Mouse (Mus musculus): ENCODE measurements around the gene Kcnma1. TPM values are rescaled to one million over a fixed set of nuclear protein-coding genes. Genes with fewer than 3 reads are reported as not detected.

The Kcnma1 gene
- 7.8 and 8.0 TPM in 2 replicates for polyA plus RNA-seq (2015; fragmentation: Nextera tagmentation; extraction: Ambion mirVana)

DNA sequence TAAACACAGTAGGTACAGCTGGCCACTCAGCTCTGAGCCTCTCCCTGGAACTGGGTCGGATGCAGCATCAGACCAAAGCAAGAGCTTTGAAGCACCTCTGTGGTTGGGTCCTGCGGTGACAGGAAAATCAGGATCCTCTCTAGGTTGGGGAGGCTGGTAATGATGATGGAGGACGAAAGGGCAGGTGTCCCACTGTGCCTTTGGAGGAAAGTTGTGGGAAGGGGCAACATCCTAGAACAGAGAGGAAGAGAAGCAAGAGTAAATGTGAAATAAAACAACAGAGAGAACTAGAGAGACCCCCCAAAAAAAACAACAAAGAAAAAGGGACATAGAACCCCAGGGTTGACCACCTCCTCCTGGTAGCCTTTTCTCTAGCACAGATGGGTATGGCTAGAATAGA is at the start of gene Kcnma1:
Gene Kcnma1 (minus strand): TSS at position 101 of the 400 bp plus-strand sequence.
- H3K36me3 ChIP-seq: no peaks in the 10 kb centered on the region
- no peak within 1 kb of the TSS for H3K27ac ChIP-seq
- 57% methylated on average over 3 of the region's 3 CpGs for WGBS
- no peaks in the 10 kb centered on the region for H3K9me3 ChIP-seq
- H3K9ac ChIP-seq: no peak within 1 kb of the TSS
- peaks cover 7% of the 10 kb centered on the region; the same call in 1 of the 2 replicates for H3K27me3 ChIP-seq
- H3K4me2 ChIP-seq: no peak within 1 kb of the TSS
- no peaks in the 10 kb centered on the region for H3K4me1 ChIP-seq
- H3K4me3 ChIP-seq: no peak within 1 kb of the TSS
- no peak for ATAC-seq (ENCODE audit: insufficient number of reproducible peaks, low FRiP score, low TSS enrichment, low read depth)

DNA sequence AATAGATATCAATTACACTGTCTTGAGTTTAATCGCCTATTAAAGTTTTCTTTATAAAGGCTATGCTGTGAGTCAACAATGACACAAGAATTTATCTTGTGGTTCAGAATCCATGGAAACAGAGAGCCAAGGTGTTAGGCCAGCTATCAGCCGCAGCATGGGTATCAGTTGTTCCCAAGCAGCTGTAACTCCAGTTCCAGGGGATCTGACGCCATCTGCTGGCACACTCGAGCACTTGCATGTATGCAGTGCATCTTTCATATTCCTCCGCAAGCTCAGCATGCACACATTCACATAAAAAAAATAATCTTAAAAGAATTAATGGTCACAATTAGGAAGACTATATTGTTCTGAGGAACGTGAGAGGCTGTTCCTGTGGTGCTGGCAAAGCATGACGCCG is 45.5 kb upstream of the Kcnma1 start:
- H3K27ac ChIP-seq: no peak overlapping the region
- no peak overlapping the region for H3K4me2 ChIP-seq
- H3K4me3 ChIP-seq: no peak overlapping the region
- 32% methylated on average over 8 of the region's 8 CpGs for WGBS
- no peak for ATAC-seq (ENCODE audit: insufficient number of reproducible peaks, low FRiP score, low TSS enrichment, low read depth)
- H3K36me3 ChIP-seq: no peaks in the 10 kb centered on the region
- H3K4me1 ChIP-seq: peaks cover 5% of the 10 kb centered on the region; the same call in 1 of the 2 replicates
- no peak overlapping the region for H3K9ac ChIP-seq
- H3K27me3 ChIP-seq: no peaks in the 10 kb centered on the region
- no peaks in the 10 kb centered on the region for H3K9me3 ChIP-seq

DNA sequence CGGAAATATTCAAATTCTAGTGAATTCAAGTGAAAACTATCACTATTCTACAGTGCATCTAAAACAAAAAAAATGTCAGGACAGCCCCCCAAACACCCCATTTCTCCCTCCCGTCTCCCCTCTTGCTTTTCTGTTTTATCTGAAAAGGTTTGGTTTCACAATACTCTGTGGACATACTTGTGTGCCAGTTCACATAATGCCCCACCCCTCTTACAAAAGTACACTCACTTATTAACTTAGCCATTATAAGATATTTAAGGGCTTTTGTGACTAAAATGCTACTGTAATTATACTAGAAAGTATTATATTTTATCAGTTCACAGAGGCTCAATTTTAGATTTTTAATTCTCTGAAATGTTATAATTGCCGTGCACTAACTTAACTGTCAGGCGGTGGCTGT is 45.0 kb upstream of the Kcnma1 start:
- no peaks in the 10 kb centered on the region for H3K27me3 ChIP-seq
- no peak overlapping the region for H3K4me3 ChIP-seq
- H3K36me3 ChIP-seq: no peaks in the 10 kb centered on the region
- no peak overlapping the region for H3K27ac ChIP-seq
- no peak for ATAC-seq (ENCODE audit: insufficient number of reproducible peaks, low FRiP score, low TSS enrichment, low read depth)
- no peak overlapping the region for H3K9ac ChIP-seq
- no peak overlapping the region for H3K4me2 ChIP-seq
- H3K4me1 ChIP-seq: peaks cover 5% of the 10 kb centered on the region; the same call in 1 of the 2 replicates
- no peaks in the 10 kb centered on the region for H3K9me3 ChIP-seq
- 80% methylated on average over 4 of the region's 4 CpGs for WGBS

DNA sequence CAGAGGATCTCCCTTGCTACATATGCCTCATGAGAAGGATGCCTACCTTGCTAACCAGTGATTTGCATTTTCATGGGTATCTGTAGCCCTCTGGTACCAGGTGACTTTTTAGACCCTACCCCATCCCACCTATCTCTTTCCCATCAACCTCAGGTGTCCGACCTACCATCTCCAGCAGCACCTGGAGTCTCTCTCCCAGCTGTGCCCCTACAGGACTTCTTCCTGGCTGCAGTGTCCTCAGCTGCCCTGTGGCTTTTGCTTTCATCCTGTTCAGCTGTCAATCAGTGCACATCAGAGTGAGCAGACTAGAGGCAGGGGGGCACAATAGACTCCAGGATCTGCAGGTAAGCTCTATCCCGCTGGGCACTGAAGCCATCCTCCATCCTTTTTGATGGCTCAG is 37.5 kb upstream of the Kcnma1 start:
- no peak overlapping the region for H3K27ac ChIP-seq
- no peak overlapping the region for H3K4me3 ChIP-seq
- H3K9ac ChIP-seq: no peak overlapping the region
- no peak overlapping the region for H3K4me2 ChIP-seq
- no peaks in the 10 kb centered on the region for H3K4me1 ChIP-seq
- H3K27me3 ChIP-seq: no peaks in the 10 kb centered on the region
- no peak for ATAC-seq (ENCODE audit: insufficient number of reproducible peaks, low FRiP score, low TSS enrichment, low read depth)
- WGBS: 80% methylated on average over 2 of the region's 2 CpGs
- H3K36me3 ChIP-seq: no peaks in the 10 kb centered on the region
- H3K9me3 ChIP-seq: no peaks in the 10 kb centered on the region

DNA sequence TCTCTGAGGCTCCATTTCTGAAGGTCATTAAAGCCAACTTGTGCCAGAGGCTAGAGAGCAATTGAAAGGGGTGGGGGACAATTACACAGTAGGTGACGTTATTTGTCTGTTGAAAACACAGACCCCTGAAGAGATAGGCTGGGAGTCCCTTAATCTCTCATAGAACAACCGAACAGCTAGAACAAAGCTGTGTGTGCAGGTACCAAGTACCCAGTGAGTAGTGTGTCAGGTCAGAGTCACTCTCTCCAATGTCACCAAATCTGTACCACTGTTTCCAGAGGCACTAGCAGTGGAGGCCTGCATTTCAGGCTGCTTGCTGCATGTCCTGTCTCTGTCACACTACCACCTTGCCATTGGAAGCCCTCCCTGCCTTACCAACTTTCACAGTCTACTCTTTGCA is 22.3 kb upstream of the Kcnma1 start:
- 62% methylated on average over 2 of the region's 2 CpGs for WGBS
- no peaks in the 10 kb centered on the region for H3K36me3 ChIP-seq
- H3K9ac ChIP-seq: no peak overlapping the region
- no peaks in the 10 kb centered on the region for H3K4me1 ChIP-seq
- no peak overlapping the region for H3K27ac ChIP-seq
- H3K4me2 ChIP-seq: no peak overlapping the region
- ATAC-seq (ENCODE audit: insufficient number of reproducible peaks, low FRiP score, low TSS enrichment, low read depth): no peak
- peaks cover 8% of the 10 kb centered on the region; the same call in 1 of the 2 replicates for H3K27me3 ChIP-seq
- no peak overlapping the region for H3K4me3 ChIP-seq
- no peaks in the 10 kb centered on the region for H3K9me3 ChIP-seq

DNA sequence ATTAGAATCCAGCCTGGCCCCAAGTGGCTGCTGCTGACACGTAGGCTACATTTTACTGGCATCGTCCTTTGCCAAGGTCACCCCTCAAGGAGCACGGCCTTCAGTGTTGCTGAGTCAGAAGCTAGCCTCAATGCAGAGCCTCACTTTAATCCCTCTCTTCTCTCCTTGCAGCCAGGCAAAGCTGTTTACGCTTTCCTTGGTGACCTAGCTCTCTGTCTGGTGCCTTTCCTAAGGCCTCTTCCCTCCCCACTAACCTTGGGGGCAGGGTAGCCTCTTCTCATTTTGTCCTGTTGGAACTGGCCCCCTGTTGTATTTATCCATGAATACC is 21.9 kb upstream of the Kcnma1 start:
- H3K4me1 ChIP-seq: no peaks in the 10 kb centered on the region
- H3K4me3 ChIP-seq: no peak overlapping the region
- H3K9ac ChIP-seq: no peak overlapping the region
- no peaks in the 10 kb centered on the region for H3K9me3 ChIP-seq
- WGBS: 48% methylated on average over 4 of the region's 4 CpGs
- H3K27me3 ChIP-seq: peaks cover 8% of the 10 kb centered on the region; the same call in 1 of the 2 replicates
- no peak overlapping the region for H3K27ac ChIP-seq
- ATAC-seq (ENCODE audit: insufficient number of reproducible peaks, low FRiP score, low TSS enrichment, low read depth): no peak
- no peaks in the 10 kb centered on the region for H3K36me3 ChIP-seq
- no peak overlapping the region for H3K4me2 ChIP-seq

DNA sequence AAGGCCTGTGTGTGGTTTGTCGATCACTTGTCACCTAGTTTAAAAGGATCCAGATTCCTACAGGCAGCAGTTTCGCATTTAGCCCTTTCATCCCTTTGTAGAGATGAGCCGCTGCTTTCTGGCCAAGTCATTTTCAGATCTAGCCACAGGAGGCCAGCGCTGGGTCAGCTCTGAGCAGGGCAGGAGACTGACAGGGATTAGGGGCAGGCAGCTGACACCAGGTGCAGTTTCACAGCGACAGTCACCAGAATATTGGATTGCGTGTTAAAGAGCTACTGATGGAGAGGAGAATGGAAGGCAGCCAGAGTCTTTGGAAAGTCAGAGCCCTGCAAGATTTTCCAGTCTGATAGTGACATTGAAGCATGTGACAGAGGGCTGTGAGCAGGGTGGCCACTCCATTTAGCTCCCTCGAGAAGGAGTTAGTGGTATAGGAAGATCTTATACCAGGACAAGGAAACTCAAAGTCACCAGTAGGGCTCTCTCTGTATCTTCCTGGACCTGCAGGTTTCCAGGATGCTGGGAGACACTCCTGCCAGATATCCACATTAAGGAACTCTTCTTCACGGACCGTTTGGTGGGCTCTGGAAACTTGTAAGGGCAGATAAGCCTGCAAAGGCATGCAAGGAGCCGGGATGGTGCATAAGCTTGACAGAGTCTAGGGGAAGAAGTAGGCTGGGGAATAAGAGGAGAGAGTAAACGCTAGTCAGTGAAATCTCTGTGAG is 21.4 kb upstream of the Kcnma1 start:
- no peaks in the 10 kb centered on the region for H3K36me3 ChIP-seq
- H3K9ac ChIP-seq: no peak overlapping the region
- no peak for ATAC-seq (ENCODE audit: insufficient number of reproducible peaks, low FRiP score, low TSS enrichment, low read depth)
- no peak overlapping the region for H3K4me3 ChIP-seq
- 22% methylated on average over 11 of the region's 11 CpGs for WGBS
- H3K27me3 ChIP-seq: peaks cover 8% of the 10 kb centered on the region; the same call in 1 of the 2 replicates
- no peaks in the 10 kb centered on the region for H3K9me3 ChIP-seq
- H3K4me1 ChIP-seq: no peaks in the 10 kb centered on the region
- H3K27ac ChIP-seq: no peak overlapping the region
- no peak overlapping the region for H3K4me2 ChIP-seq

DNA sequence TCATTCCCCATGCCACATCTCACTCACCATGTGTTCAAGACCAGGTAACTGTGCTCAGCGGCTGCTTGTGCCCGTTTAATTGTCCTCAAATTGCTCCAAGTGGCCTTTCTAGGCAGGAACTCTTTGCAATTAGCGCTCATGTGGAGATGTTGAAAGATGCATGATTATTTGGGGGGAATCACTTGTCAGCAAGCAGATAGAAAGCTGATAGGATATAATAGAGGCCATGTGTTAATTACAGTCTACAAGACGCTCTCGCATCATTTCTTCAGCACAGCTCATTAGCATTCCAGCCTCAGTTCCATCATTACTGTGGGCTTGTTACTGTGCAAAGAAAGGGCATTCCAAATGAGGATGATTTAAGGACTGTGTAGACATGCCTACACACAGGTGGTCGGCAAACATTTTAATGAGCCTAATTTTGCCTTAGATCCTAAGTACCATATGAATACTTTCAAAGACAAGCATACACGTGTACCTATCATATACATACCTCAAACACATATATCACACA is 18.6 kb upstream of the Kcnma1 start:
- Histone ChIP-seq H3K9me3 (no peaks in the 10 kb centered on the region), H3K4me3 (no peak overlapping the region), H3K27ac (no peak overlapping the region), H3K36me3 (no peaks in the 10 kb centered on the region), H3K4me2 (no peak overlapping the region), H3K9ac (no peak overlapping the region), H3K27me3 (peaks cover 8% of the 10 kb centered on the region; the same call in 1 of the 2 replicates), H3K4me1 (no peaks in the 10 kb centered on the region)
- no peak for ATAC-seq (ENCODE audit: insufficient number of reproducible peaks, low FRiP score, low TSS enrichment, low read depth)
- WGBS: 69% methylated on average over 7 of the region's 7 CpGs

DNA sequence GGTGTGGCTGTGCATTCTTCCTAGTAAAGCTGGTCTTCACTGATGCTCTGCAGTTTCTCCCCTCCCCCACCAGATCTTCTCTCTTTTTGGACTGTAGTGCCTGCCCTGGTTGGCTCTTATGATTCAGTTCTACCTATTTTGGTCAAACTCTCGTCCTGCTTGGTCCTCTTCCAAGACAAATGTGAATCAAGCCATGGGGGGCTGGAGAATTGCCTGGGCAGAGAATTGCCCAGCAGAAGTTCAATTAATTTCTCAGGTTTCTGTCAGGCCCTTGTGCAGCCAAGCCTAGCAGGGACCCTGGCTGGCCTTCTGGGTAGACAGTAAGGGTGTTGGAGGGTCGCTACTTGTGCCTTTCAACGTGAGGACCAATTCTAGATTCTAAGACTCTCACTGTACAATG is 17.9 kb upstream of the Kcnma1 start:
- Histone ChIP-seq H3K4me1 (no peaks in the 10 kb centered on the region), H3K27ac (no peak overlapping the region), H3K9me3 (0 out of 2 replicates have a peak, but pooled peaks cover 2% of the 10 kb centered on the region), H3K27me3 (peaks cover 8% of the 10 kb centered on the region; the same call in 1 of the 2 replicates), H3K36me3 (no peaks in the 10 kb centered on the region), H3K9ac (no peak overlapping the region), H3K4me2 (no peak overlapping the region), H3K4me3 (no peak overlapping the region)
- WGBS: 61% methylated on average over 3 of the region's 3 CpGs
- no peak for ATAC-seq (ENCODE audit: insufficient number of reproducible peaks, low FRiP score, low TSS enrichment, low read depth)

DNA sequence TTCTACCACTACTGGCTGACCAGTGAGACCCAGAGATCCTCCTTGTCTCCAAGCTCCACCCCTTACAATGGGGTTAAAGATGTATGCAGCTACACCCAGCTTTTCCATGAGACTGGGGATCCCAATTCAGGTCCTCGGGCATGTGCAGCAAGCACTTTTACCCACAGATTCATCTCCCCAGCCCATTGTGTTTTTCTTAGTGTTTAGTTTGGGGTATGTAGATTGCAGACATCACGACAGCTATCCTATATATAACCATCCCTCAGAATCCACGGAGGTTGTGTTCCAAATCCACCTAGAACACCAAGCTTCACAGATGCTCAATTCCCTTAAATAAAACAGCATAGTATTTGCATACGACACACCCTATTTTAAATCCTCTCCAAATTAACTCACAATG is 6.4 kb upstream of the Kcnma1 start:
- whole genome bisulfite sequencing: 77% methylated on average over 4 of the region's 4 CpGs
- H3K4me3 ChIP-seq: no peak overlapping the region
- no peaks in the 10 kb centered on the region for H3K4me1 ChIP-seq
- no peak overlapping the region for H3K9ac ChIP-seq
- no peaks in the 10 kb centered on the region for H3K36me3 ChIP-seq
- H3K9me3 ChIP-seq: no peaks in the 10 kb centered on the region
- H3K4me2 ChIP-seq: no peak overlapping the region
- ATAC-seq (ENCODE audit: insufficient number of reproducible peaks, low FRiP score, low TSS enrichment, low read depth): no peak
- H3K27me3 ChIP-seq: peaks cover 5% of the 10 kb centered on the region; the same call in 1 of the 2 replicates
- H3K27ac ChIP-seq: no peak overlapping the region

DNA sequence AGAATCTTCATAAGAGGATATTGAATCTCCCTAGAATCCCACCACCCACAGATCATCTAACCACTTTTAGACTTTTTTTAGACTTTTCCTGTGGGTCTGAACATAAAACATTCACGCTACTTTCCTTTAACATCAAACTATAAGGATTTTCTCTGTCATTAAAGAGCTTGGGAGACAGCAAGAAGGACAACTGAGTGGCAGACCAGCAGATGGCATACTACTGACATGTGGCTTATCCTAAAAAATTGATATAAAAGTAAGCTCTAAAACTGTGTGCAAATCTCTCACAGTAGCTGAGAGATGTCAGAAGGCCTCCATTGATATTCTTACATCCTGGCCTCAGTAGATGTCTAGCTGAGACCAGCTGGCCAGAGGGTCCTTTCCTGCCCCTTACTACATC is 4.3 kb downstream of the Kcnma1 start:
- H3K27me3 ChIP-seq: peaks cover 37% of the 10 kb centered on the region
- H3K36me3 ChIP-seq: no peaks in the 10 kb centered on the region
- H3K4me3 ChIP-seq: no peak overlapping the region
- H3K9me3 ChIP-seq: no peaks in the 10 kb centered on the region
- no peak overlapping the region for H3K9ac ChIP-seq
- H3K4me2 ChIP-seq: no peak overlapping the region
- no peak for ATAC-seq (ENCODE audit: insufficient number of reproducible peaks, low FRiP score, low TSS enrichment, low read depth)
- H3K27ac ChIP-seq: no peak overlapping the region
- 74% methylated on average over 1 of the region's 1 CpGs for WGBS
- H3K4me1 ChIP-seq: peaks cover 2% of the 10 kb centered on the region

DNA sequence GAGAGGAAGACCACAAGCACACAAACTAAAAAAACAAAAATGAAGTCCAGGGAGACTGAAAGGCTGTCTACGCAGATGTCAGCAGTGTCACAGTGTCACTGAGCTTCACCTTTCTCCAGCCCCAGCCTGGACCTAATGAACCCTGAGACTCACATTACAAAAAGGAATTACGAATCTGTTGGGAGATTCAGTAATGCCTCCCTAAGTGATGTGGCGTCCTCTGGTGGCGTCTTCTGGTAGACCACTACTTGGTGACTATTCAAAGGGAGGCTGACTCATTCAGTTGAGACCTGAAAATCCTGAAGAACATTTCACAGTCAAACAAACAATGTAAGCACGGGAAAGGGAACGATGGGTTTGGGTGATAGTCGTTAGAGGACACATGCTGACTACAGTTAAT is 6.0 kb downstream of the Kcnma1 start:
- no peak overlapping the region for H3K4me3 ChIP-seq
- no peak overlapping the region for H3K27ac ChIP-seq
- H3K9me3 ChIP-seq: no peaks in the 10 kb centered on the region
- H3K4me2 ChIP-seq: no peak overlapping the region
- no peak overlapping the region for H3K9ac ChIP-seq
- peaks cover 12% of the 10 kb centered on the region for H3K4me1 ChIP-seq
- no peak for ATAC-seq (ENCODE audit: insufficient number of reproducible peaks, low FRiP score, low TSS enrichment, low read depth)
- no peaks in the 10 kb centered on the region for H3K36me3 ChIP-seq
- H3K27me3 ChIP-seq: peaks cover 55% of the 10 kb centered on the region
- WGBS: 11% methylated on average over 7 of the region's 7 CpGs
